Mouse (Mus musculus) cerebellum, postnatal 10 days (tissue): ENCODE results near the gene Naaladl2.

ENCODE experiments used
- DNase-seq, 2 experiments: peaks; one replicate each; pipeline ENCODE4 v3.0.0; 2021; ENCODE audit warnings: mixed read lengths in 2 of 2

The Naaladl2 gene

DNA sequence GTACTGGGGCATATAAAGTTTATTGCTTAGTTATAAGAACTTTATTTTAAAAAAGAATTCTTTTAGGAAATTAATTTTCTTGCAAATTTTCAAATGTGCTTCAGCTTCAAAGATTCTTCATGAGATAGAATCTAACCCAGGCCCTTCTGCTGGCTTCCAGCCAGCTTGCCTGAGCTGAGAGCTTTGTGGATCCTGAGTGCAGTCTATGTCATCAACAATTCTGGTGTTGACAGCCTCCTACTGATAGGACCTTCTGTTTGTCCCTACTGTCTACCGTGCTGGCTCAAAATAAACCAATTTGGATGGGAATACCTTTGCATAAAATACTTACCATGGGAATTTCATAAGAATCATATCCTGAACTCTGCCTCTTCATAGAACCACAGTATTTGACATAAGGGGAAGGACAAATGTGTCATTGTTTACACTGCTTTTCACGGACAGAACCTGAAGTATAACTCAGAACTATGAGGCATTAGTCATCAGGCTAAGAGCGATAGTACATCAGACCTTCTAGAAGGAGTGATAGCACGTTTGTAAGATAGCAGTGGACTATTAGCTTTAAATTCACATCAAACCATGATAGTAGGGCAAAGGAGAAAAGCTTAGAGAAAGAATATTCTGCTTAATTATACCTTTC lies 829.3 kb downstream of the Naaladl2 start:
- peak; percentile 79 to 84 for DNase-seq

DNA sequence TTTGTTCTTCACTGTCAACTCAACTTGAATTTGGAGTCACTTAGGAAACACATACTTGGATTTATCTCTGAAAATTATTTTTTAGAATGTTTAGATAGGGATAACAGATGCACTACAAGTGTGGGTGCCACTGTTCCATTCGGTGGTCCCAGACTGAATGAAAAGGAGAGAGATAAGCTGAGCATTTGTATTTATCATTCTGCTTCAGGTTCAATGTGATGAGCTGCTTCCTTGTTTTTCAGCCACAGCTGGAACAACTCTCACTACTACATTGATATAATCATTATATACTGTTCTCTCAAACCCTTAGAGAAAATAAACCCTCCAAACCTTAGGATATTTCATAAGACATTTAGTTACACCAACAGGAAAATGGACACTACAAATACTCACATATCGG lies 918.6 kb downstream of the Naaladl2 start:
- no peak for DNase-seq

DNA sequence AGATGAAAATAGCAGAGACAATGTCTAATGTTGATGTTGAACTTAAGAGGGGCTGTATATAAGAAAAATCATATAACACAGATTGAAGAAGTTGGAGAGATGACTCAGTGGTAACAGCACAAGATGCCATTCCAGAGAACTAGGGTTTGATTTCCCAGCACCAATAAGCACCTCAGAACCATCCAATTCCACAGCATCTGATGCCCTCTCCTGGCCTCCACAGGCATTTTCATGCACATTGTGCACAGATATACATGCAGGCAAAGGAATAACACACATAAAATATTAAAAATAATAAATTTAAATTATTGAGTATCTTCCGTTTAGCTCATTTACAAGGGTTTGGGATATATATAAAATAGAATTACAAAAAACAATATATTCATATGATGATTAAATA lies 926.6 kb downstream of the Naaladl2 start:
- no peak for DNase-seq

DNA sequence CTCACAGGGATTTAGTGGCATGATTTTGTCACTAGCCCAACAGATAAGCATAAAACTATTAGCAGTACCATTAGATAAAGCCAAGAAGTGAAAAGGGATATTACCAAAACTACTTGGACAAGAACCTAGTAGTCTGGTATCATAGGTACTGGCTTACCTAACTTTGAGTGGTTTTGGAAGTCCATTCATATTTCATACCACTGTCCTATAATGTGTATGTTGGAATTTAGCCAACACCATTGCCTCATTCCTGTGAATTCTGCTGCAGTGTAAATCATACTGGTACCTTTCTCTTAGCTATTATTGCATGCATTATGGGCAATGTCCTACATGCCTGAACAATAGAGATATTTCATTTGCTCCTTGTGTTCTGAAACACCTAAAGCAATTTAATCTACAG lies 977.5 kb downstream of the Naaladl2 start:
- DNase-seq = no peak

DNA sequence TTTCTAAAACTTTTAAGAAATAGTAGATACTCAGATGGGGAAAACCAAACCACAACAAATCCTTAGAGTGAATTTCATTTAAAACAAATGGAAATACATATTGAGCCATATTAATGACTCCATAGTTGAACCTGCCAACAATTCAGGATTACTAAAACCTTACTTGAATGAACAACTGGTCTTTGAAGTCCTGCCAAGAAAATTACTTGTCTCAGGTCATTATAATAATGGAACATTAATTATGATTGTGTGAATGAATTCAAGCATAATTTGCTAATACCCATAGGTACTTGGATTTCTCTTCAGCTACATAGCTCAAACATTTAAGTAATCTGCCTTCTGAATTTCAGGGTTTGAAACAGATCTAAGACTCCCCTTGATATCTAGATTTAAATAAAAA lies 980.1 kb downstream of the Naaladl2 start:
- no peak for DNase-seq

DNA sequence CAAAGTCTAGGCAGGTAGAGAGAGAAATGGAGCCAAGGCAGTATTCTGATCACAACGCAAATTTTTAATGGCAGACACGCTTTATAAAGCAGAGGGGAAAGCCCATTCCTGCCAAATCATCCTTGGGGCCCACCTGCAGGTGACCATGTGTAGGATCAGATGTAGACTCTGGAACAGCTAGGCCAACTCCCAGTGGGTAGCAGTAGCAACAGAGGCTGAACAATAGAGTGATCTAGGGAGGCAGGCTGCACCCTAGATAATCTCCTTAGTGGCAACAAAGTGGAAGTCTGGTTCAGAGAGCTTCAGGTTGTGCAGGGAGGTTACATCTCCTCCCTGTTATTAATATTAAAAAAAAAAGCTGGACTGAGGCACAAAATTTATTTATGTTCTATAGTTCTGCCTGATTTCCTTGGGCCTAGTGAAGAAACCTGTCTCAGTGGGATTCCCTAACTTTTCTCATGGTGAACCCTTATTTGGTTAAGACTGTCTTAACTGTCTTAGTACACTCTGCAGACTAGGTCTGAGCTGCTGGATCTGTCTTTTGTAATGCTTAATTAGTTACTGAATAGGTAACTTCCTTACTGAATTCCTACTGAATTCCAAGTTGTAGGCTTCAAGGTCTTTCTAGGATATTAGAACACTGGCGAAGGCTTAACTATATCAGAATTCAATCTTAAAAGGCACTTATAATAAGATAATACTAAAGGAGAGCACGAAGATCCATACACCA lies 992.8 kb downstream of the Naaladl2 start:
- peak in 1 of 2 experiments; percentile 4 for DNase-seq

DNA sequence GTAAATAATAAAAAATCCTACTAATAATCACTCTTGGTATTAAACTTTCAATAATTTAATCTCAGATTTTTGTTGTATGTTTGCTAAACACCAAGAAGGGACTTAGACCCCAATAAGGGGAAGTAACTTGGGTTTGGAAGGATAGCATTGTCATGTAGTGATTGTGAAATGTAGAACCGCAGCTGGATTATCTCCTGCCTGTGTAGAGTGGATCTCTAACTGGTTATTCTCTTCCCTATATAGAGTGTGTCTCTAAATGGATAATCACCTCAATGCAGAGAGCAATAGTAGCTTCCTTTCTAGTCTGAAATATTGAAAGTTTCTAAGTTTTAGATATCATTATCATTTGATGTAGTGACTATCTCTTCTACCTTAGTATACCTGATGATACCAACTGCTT lies 1001.3 kb downstream of the Naaladl2 start:
- no peak for DNase-seq

DNA sequence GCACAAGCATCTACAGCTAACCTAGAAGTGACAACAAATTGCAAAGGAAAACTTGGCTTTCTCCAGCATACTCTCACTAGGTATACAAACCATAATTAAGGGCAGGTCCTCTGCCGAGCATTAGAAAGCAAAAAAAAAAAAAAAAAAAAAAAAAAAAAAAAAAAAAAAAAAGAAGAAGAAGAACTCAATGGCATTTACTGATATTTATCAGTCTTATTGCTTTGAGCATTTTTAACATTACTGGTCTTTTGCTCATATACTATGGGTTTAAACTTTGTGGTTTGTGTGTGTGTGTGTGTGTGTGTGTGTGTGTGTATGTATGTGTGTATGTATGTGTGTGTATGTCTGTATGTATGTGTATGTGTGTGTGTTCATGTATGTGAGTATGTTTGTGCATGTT lies 1006.1 kb downstream of the Naaladl2 start:
- DNase-seq = no peak

DNA sequence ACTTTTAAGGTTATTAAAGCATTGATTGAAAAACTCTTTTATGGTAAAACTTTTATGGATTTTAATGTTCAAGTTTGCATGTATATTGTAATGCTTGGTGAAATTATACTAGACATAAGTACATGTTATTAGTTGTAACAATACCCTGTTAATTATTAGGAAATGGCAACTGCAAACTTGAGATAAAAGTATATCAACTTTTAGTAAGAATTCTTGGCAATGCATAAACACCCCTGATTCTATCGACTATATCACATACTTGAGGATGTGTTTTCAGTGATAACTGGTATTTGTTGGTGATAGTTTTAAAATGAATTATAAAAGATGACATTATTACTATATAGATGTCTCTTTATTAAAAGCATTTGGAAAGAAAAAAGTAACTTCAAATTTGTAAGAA lies 1017.9 kb downstream of the Naaladl2 start:
- no peak for DNase-seq

DNA sequence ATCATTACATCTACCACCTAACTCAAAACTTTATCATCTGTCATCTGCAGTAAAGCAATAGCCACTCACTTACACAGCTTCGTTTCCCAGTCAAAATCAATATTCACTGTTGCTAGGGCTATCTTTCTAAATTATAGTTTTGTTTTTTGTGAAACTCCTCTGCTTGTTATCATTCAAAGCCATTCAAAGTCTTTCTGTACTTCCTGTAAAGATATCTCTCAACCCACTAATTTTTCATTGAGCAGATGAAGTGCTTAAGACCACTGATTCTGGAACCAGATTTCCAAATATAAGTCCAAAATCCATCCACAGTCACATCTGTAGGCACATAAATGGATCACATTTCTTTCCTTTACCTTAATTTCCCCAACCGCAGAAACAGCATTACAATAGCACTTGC lies 1020.0 kb downstream of the Naaladl2 start:
- no peak for DNase-seq

DNA sequence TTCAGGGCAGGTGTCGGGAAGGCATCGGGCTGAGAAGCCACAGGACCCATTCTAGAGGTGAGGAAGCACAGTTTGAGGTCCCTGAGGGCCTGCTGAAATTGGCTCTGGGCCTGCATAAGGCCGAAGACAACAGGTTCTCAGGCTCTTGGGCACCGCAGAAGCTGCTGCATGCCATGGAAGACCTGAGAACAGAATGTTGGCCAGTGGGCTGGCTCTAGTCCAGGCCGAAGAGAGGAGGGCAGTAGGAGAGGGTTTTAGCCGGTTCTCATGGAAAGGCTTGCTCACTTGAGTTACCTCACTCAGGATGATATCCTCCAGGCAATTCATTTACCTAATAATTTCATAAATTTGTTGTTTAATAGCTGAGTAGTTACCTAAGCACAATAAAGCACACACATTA lies 1025.9 kb downstream of the Naaladl2 start:
- peak; percentile 39 to 56 for DNase-seq

DNA sequence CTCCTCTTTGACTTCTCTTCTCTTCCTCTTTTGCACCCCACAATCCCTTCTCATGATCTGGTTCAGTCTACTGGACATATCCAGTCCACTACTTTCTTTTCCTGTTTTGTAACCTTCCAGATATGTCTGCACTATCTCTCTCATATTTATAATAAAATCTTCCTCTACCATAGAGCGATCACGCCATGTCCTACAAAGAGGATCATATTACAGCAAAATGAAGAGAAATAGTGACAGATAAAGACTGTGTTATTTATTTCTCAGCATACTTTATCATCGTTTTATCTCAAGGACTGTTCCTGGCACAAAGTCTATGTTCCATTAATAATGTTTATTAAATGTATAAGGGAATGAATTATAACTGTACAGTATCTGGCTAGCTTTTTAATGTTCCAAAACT lies 1029.2 kb downstream of the Naaladl2 start:
- DNase-seq = no peak

DNA sequence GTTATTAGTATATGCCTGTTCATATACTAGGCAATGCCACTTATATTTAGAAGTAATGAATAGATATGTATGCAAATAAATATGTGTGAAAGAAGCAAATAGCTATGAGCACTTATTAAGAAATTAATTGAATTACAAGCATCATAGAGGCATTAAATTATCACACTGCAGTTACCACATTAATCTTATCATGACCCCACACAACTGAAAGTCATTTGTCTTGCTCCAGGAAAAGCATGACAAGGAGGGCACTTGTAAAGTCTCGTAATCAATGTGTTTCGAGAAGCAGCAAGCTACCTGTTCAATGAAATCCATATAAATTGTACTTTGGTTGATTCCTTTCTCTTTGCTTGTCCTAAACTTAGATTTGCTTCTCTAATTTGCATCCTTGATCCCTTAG lies 1030.7 kb downstream of the Naaladl2 start:
- DNase-seq = no peak

DNA sequence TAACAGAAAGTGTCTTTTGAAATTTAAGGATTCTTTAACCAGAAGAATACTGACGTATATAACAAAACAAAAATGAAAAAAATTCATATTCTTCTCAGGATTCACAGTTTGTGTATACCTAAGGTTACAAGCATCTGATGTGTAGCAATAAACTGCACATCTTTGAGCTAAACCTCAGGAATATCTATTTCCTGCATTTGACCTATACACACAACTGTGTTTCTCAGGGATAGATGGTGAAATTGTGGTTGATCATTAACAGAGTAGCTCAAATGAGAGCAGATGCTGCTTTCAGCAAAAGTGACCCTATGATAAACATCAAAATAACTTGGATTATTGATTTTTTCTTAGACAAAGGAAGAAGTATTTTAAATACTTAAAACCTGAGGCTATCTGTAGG lies 1037.7 kb downstream of the Naaladl2 start:
- no peak for DNase-seq

DNA sequence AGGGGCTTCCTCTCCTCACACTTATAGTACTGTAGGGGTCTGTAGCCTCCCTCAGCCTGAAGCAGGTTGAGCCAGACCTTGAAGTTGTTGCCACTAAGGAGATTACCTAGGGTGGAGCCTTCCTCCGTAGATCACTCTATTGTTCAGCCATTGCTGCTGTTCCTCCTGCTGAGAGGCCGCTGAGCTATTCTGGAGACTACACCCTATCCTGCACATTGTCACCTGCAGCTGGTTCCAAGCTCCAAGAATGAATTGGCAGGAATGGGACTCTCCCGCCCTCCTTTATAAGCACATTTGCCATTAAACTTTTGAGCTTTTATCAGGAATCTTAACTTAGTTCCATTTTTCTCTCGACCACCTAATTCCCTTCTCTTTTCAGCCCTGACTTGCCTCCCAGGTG lies 1064.3 kb downstream of the Naaladl2 start:
- no peak for DNase-seq

DNA sequence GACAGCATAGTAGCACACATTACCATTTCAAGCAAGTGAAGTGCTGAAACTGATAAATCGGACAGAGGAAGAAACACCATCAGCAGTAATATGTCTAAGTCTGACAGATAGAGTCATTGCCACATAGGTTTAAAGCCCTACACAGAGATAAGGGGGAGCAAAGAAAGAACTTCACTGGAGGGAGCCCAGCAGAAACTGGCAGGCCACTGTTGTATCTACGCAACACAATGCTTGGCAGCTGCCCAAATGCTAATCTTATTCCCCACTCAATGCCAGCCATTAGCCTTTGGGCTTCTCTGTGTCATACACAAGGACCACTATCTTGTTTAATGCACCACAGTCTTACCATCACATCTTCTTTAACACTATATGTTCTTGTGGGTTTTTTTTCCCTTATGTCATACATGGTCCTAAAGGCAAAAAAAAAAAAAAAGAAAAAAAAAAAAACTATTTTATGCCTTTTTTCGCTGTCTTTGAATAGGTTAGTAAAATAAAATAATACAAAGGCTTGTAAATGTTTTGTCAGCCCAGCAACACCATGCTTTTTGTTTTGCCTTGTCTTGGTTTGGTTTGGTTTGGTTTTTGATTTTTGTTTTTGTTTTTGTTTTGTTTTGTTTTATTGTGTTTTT lies 1072.8 kb downstream of the Naaladl2 start:
- DNase-seq = peak; percentile 56

DNA sequence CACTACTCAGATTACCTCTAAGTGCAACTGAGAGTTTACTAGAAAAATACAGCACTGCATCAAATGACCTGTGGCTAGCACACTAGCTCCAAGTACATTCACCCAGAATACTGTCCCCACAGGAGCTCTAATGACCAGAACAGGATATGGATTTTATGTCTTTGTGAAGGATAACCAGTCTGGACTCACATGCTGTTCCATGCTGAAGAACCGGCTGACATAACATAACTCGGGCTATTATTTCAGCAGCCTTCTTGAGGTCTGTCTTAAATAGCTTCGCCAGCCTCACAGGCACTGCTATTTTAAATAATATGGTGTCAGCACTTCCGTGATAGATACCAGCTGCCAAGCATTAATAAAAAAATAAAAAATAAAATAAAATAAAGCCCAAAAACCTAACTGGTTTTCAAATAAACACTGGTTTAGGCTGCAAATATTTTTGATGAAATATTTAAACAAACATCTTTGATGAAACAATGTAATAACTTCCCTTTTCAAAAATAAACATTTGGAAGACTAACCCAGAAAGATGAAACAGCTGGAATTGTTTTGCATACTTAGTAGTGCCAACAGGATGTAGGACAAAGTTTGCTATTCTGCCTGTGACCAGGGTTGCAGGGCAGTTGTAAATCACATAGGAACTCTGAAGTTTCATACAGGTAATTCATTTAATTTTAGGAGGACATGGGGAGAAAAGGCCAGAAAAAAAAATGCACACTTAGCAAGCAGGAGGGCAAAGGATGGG lies 1073.5 kb downstream of the Naaladl2 start:
- DNase-seq = no peak

DNA sequence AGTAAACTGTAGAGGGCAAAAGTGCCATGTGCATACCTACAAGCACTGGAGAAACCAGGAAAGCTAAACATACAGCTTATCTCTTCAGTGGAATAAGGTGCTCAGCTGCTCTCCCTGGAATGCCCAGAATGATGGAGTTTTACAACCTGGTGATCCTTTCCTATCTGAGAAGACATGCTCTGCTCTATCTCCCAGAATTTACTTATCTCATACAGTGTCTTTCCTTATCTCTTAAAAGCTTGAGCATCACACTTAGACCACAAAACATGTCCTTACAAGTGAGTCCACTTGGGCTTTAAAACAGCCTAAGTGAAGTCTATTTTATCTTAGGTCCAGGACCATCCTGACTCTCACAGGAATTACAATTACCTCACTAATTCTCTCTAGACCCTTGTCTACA lies 1095.8 kb downstream of the Naaladl2 start:
- no peak for DNase-seq

DNA sequence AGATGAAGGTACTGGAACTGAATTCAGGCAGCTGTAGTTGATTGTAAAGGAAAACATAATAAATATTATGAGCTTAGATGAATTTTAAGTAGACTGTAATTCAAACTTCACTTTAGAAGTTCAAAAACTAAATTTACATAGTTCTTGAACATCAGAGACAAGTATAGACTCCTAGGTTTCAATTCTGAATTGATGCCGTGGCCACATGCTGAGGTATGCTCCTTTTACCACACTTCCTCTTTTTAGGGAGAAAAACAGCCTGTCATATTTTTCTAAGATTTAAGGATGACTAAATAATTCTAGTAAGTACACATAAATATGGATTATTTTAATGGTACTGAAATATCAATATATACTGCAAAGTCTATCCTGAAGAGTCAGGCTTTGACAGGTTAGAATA lies 1142.3 kb downstream of the Naaladl2 start:
- DNase-seq = no peak

DNA sequence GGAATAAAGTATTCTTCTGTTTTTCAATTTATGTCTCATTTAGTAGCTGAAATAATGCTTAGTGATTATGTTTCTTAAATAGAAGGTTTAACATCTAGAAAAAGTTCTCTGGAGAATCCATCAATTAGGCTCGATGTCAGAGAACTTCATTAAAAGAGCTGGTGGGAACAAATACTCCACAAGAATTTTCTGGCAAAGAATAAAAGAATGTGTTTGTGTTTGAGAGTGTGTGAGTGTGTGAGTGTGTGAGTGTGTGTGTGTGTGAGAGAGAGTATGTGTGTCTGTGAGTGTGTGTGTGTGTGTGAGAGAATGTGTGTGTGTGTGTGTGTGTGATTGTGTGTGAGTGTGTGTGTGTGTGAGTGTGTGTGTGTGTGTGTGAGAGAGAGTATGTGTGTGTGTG lies 1170.3 kb downstream of the Naaladl2 start:
- DNase-seq = no peak

DNA sequence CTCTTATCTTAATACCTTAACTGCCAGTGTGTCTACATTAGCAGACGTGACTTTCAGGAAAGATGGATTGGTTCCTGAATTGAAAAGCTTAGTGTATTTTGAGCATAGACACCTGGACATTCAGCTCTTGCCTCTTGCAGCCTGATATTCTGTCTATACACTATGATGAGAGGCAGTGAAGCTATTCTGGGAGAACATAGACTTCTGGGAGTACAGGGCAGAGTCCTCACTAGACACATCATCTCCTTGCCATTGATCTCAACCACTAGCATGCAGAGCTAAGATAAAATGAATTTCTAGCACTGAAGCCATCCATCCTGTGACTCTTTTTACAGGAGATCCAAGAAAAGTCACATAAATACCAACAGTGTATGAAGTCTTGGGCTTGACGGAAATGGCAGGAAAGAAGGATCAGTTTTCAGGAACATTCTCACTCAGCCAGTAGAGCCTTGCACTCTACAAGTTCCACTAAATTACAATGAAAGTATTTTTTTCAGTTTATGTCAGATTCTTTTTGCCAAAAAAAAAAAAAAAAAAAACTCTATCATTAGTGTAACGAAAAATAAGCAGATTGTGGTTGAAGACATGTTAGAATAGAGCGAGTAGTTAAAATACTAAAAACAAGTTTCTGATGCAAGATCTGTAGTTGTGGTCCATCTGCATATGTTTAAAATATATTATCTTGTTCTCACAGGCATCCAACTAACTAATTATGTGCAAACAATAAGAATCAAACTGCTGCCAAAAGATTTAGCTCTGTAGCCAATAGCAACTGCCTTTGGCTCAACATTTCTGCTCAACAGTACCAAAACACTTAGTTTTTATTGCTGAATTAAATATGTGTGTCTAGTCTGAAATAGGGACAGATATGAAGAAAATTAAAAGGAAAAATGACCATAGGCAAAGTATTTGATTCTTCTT lies 1171.1 kb downstream of the Naaladl2 start:
- no peak for DNase-seq

DNA sequence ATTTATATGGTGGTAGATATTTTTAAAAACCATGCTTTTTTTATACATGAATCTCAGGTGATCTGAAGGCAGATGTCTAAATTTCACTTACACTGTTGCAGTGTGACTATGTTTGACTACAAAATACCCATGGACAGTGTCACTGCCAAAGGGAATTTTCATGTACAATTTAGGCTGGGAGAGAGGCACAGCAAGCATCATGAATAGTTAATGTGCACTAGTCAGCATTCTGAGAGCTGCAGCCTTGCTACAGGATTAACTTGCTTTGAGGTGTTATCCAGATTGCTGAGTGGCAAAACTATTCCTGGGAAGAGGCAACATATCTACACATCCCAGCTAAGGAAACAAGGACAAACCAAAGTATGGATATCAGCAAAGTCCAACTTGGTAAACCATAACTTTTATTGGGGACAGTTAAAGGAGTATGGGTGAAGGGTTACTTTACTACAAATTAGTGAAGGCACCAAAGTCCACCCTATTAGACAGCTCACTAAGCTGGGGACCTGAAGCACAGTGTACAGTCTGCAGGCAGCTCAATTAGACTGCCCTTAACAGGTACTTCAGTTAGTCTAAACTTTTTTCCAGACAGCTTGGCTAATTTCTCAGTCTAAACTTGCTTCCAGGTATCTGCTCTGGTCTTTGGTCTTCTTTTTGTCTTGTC lies 1181.0 kb downstream of the Naaladl2 start:
- DNase-seq = no peak
